Mouse (Mus musculus) mouse embryonic stem cell (cell line): ENCODE data around the gene Zfp664.

Experiments
- in situ Hi-C, 2 experiments: fragments of 300-500 bp; cut with MboI; formaldehyde crosslinking; loops; 1 replicate in 1 of 2; 3 replicates in 1 of 2; pipeline ENCODE4 v1.14.3; 2019 to 2020; ENCODE audit warnings: low sequenced_read_pairs in 2 of 2, low pct_unique_long_range_greater_than_20kb in 1 of 2, mixed read lengths in 1 of 2; ENCODE audit not compliant: unreplicated experiment in 1 of 2

The Zfp664 gene

DNA sequence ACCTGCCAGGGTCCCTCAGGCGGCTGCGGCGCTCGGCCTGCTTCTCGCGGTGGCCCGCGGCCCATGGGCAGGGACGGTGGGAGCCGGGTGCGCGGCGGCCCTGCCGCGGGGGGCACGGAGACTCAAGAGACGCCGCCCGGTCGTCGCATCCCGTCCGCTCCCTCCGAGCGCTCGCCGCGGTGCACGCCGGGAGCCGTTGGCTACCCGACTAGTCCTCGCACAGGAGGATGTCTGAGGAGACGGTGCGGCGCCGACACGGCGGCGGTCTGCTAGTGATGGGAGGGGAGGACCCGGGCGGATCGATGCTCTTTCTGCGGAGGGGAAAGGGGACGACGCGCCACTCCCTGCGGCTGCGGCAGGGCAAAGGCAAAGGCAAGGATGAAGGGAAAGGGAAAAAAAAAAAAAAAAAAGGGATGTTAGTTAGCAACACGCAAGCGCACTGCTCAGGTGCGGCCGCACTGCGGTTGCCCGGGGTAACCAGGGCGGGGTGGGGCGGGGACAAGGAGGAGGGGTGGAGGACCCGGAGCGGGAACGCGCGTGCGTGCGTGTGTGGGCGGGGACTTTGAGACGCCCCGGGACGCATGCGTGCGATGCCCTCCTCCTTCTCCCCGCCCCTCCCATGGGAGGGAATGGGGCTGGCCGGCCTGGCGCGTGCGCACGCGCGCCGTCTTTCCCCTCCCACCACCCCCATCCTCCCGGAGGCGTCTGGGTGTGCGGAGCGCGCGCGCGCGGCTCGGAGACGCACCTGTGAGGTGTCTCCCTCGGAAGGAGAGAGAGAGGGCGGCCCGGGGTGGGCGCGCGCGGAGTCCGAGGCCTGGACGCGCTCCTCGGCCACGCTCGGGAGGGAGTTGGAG is at the start of gene Zfp664, which contains the start of gene Ccdc92:
Gene Zfp664 (plus strand): TSS at position 679 of the 854 bp plus-strand sequence.
Gene Ccdc92 (minus strand): TSS at position 412 of the 854 bp plus-strand sequence.
- in situ Hi-C loops = no loop called here

DNA sequence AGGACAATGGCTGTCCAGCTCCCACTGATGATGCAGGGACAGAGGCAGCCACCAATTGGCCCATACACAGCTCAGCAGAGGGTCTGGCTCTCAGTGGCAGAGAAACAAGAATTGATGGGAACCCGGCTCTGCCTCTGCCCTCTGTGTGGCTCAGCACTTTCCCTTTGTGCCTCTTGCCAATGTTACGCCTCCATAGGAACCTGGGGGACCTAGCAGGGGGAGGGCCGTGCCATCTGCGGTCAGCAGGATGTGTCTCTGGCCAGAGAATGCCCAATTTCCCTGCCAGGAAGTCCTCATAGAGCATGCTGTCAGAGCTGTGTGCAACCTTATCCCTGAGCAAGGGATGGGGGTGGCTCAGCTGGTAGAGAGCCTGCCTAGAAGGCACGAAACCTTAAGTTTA is 47.7 kb upstream of the Zfp664 start:
- in situ Hi-C loops = no loop called here

DNA sequence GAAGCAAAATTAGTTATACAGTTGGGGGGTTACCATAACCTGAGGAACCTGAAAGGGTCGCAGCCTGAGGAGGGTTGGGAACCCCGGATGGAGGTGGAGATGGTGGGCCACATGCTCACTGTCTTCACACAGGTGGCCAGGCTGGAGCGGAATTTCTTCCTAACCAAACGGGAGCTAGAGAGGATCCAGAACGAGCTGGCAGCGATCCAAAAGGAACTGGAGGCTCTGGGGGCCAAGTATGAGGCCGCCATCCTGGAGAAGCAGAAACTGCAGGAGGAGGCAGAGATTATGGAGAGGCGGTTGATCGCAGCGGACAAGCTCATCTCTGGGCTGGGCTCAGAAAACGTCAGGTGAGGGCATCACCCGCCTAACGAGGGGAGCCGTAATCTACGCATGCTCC is 45.4 kb upstream of the Zfp664 start:
- in situ Hi-C loops = no loop called here

DNA sequence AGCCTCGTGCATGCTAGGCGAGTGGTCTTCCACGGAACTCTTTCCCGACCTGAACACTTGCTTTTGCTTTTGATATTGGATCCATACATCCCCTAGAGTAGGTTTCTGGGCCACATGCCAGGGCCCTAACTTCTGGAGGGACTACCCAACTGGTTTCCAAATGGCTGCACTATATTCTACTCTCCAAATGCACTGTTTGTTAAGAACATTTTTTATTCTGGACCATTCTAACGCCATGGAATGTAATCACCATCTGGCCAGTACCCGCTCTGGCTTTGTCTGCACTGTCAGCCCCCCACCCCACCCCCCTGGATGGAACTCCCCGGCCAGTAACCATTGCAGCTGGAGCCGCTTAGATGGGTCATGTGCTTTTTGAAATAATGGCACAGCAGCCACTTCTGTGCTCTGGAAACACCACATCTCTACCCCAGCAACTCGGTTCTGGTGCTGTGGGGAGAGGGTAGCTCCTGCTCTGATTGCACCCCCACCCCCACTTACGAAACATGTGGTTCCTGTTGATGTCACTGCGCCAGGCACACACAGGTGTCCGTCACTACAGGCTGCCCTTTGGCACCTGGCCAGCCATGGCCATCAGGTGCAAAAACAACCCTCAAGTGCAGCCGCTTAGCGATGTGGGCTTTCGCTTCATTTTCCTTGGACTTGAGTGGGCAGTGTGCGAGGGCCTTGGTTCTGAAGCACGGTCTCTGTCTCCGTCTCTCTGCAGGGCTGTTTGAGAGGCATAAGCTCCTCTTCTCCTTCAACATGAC is 40.2 kb upstream of the Zfp664 start:
- in situ Hi-C loops = no loop called here

DNA sequence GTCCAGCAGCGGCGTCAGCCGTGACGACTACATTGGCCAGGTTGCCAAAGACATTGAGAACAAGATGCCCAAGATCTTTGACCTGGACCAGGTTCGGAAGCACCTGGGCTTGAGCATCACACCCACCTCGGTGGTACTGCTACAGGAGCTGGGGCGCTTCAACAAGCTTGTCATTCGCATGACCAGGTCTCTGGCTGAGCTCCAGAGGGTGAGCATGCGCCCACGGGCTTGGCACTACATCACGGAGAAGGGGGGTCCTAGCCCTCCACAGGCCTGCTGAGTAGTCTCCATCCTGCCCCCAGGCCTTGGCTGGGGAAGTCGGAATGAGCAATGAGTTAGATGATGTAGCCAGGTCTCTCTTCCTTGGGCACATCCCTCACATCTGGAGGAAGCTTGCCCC is 32.2 kb upstream of the Zfp664 start:
- in situ Hi-C loops = no loop called here

DNA sequence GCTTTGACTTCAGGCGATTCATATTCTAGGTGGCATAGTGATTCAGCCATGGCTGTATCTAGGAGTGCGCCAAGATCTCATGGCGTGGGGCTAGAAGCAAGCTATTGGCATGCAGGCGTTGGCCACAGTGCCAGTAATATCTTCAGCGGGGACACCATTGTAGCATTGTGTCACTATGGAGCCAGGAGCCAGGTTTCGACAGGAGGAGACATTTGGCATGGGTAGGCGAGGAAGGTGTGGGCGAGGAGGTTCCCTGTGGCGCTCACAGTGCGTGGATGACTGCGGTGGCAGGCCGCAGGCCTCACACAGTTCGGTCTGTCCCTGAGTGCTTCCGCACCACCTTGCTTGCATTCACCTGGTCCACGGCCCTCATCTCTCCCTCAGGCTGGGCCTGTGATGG is 27.3 kb upstream of the Zfp664 start:
- in situ Hi-C loops = no loop called here

DNA sequence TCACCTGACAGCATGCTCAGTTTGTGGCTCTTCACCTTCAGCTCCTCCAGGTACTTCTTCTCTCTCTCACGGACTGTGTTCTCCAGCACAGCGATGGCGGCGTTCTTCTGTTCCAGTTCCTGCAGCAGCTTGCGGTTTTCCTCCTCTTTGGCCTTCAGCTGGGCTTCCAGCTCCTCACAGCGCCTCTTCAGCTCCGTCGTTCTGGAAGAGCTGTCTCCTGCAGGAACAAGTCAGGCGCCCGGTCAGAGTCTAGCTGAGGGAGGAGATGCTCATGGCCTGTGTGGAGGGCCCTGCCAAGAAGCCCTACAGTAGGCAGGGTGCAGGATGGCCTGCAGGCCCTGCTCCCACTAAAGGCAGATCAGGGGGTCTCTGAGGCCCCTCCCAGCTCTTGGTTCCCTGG is 26.4 kb upstream of the Zfp664 start:
- in situ Hi-C loops = no loop called here

DNA sequence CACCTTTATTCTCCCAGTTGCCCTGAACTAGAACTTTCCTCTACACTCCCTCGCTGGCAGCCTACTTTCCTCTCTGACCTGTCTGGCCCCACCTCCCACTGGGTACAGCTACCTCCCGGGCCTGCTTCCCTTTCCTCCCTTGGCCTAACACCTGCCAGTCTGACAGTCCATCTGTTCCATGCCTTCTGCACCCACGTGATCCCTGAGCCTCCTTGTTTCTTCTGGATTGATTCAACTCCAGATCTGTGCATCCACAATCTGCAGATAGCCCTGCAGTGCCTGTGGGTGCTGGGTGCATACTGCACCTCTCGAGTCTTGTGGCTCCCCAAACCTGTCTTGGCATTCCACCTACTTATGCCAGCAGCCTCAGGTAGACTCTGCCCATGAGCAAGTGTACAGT is 25.9 kb upstream of the Zfp664 start:
- in situ Hi-C loops = no loop called here

DNA sequence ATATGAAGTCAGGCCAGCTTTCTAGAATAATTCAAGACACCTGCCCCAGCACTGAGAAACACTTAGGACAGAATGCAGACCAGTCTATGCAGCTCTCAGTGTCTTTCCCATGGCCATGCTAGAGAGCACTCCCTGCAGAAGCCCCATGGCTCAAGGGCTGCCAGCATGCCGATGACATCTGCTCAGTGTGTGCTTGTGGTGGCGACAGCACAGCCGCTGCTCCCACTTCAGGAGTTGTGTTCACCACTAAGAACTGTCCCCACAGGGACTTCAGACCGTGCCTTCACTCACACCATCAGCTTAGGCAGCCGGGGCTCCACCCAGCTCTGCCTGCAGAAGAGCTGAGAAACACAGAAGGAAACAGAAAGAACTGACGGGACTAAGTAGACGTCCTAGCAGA is 22.3 kb upstream of the Zfp664 start:
- in situ Hi-C loops = no loop called here

DNA sequence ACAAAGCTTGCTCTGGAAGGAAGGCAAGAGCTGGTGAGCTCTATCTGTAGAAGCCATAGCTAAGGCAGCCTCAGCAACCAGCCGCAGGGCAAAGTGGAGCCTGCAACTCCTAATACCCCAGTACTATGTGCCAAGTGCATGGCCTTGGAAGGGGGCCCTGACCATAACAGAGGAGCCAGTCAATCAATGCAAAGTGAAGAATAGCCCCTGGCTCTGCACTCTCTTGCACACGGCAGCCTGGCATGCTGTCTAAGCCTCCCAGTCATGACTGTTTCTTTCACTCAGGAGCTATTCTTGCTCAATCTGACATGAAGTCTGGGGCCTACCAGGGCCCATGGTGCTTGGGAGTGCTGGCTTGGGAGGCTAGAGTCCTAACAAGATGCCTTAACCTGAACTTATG is 21.8 kb upstream of the Zfp664 start:
- in situ Hi-C loops = no loop called here

DNA sequence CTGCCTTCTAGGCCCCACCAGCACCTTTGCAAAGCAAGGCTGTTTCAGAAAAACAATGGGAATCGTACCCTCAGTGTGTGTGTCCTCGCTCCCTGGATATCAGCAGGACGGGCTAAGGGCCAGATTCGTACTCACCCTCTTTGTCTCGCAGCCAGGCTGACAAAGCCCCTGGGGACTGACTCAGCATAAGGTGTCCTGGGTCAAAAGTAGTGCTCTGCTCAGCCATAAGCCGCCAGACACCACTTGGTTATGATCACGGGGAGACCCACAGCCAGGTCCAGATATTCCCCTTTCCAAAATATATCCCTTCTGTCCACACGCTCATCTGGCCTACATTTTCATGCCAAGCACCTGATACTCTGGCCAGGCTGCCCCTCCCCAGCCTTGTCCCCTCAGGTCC is 19.1 kb upstream of the Zfp664 start:
- in situ Hi-C loops = no loop called here

DNA sequence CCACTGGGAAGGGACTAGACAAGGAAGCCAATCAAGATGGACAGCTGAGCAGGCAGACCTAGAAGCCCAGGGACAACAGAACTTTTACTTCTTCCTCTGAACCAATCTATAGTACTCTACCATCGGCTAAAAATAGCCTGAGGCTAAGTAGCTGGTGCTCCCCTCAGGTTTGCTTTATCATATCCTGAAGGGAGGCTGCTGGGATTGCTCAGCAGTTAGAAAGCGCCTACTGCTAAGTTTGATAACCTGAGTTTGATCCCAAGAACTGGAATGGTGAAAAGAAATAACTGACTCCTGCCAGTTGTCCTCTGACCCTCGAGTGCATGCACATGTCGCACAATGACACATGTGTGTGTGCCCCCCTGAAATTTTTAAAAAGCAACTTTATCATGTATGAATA is 17.6 kb upstream of the Zfp664 start:
- in situ Hi-C loops = no loop called here

DNA sequence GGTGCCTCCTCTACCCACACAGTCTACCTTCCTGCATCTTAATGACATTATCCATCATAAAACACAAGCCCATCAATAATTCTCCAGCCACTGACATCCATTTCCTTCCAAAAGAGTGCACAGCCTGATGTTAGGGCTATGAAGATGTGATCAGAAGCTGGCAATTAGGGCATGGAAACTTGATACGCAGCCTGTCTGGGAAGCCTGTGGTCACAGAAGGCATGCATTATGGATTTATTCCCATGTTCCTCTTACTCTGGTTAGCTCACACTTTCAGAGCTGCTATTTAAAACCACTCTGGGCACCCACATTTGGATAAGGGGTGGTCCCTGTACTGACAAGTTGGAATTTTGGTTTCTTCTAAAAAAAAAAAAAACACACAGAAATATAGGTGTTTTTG is 15.5 kb upstream of the Zfp664 start:
- in situ Hi-C loops = no loop called here

DNA sequence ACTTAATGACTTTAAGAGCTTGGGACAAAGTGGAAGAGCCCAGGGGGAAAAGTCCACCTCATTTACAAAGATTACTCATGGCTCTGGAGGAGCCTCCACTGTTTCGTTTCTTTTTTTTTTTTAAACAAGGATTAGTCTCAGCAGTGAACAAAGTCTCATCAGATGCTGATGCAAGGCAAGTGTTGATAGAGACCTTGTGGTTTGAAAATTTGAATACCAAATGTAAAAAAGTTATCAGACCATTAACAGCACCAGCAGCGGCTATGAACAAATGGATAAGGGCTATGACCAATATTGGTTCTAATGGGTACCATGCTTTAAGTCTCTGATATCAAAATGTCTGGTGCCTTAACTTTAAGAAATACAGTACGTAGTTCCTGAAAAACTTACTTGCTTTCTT is 13.5 kb upstream of the Zfp664 start:
- in situ Hi-C loops = no loop called here

DNA sequence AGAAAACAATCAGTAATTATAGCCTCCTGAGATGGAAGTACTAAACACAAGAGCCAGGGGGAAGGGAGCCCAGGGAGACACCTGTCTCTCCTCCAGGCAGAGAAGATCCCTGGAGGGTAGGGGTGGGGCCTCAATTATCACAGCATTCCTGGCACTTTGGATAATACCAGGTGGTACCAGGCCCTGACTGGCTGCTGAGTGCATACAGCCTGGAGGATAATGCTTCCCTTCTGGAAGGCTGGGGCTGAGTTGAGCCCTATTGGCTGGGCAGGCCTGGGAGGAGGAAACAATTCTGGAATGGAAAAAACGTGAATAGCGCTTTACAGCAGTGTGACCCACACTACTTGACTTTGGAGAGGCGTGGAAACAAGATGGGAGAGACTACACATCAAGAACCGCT is 10.9 kb upstream of the Zfp664 start:
- in situ Hi-C loops = no loop called here

DNA sequence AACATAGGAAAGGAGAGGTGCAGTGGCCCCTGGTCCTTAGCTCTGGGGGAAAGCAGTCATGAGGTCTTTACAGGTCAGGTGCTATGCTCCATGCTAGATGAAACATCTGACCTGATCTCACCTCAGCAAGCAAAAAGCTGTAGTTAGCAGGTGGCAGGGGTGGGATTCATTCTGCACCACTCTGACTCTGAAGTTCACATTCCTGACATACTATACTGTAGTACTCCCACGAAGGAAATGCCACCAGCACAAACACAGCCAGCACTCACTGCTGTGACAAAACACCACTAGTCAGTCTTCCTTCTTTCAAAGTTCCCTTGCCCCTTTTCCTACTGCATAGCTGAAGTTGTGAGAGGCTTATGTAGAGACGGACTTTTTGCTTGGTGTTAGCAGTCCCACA is 10.2 kb upstream of the Zfp664 start:
- in situ Hi-C loops = no loop called here

DNA sequence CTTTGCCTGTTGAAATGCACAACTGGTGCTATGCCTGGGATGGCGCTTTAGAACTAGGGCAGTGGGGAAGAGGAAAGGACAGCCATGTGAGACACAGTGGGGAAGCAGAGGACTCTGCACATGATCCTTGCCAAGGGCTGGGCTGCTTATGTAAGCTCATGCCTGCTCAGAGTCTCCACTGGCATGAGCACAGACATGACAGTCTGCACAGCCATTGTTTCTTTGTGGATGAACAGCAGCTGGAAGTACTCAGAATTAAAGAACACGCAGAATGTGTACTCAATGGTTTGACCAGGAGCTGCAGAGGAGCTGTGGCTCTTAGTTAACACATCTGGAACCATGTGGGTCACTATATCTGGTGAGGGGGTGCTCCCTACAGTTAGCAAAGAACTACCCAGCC is 9.4 kb upstream of the Zfp664 start:
- in situ Hi-C loops = no loop called here

DNA sequence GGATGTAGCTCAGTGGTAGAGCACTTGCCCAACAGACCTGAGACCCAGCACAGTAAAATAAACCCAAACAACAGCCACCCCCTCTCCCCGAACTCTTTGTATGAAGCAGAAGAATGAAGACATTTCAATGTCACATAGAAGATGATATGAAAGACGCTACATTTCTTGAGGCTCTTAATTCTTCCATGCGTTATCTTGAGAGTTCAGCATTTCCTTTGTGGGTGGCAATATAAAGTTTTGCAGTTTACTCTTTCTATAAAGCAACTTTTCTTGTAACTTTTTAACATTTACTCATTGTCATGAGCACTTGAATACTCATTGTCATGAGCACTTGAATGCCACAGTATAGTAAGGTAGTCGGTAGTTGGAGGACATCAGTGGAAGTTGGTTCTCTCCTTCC is 8.3 kb upstream of the Zfp664 start:
- in situ Hi-C loops = no loop called here

DNA sequence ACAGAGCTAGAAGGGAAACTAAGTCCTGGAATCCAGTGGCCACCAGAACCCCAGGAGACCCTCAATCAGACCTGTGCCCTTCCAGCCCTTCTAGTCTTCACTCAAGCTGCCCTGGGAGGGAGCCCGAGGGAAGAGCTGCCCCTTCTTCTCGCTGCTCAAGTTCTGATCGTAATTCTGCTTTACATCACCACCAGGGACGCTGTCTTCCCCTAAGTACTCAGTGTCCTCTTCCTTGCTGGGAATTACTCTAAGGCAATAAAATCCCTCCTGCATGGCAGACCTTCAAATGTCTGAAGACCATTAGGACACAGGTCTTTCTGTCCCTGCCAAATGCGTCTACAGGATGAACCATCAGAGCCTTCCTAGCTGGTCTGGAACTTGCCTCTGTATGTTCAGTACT is 2.5 kb upstream of the Zfp664 start:
- in situ Hi-C loops = no loop called here

DNA sequence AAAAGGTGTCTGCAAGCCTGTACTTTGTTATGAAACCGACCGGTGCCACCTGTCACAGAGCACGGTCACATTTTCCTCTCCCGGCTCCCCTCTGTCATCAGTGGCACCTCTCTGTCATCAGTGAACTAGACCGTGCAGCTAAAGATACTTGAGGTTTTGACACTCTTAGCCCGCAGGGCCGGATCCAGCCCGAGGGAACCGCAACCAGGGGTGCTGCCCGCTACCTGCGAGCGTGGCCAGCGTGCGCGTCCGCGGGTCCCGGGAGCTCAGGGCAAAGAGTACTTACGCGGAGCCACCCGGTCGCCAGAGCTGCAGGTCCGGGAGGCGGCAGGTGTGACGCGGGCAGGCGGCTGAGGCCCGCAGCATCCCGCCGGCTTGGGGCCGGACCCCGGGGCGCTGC is 1.0 kb upstream of the Zfp664 start:
- in situ Hi-C loops = no loop called here
